Mouse (Mus musculus): ENCODE measurements around the gene Olfr1396. TPM values are rescaled to one million over a fixed set of nuclear protein-coding genes. Genes with fewer than 3 reads are reported as not detected.
"Not testable (repeated sequence)": the region's sequence is repeated elsewhere in the genome, so short reads cannot be mapped to it uniquely, and the experiment has no call there.

Gene Olfr1396
- total and polyA plus RNA-seq, 2 experiments from 2014 or later = 0.05 TPM

- 98% methylated on average over 1 of the region's 1 CpGs for WGBS
- no peaks in the 10 kb centered on the region for H3K36me3 ChIP-seq (ENCODE audit: insufficient read depth)
- H3K9ac ChIP-seq = no peak overlapping the region
- no peak overlapping the region for H3K4me2 ChIP-seq (ENCODE audit: low read depth)
- no peak overlapping the region for H3K4me3 ChIP-seq (ENCODE audit: low read depth, low read length)
- TF ChIP-seq CTCF (IDR thresholded peaks at IDR 0.05; ENCODE audit: low read depth) = no peak
- H3K27me3 ChIP-seq (ENCODE audit: insufficient read depth, low read length) = no peaks in the 10 kb centered on the region
- H3K9me3 ChIP-seq (ENCODE audit: low read length) = no peaks in the 10 kb centered on the region
- H3K4me1 ChIP-seq (ENCODE audit: insufficient read depth) = no peaks in the 10 kb centered on the region
- DNase-seq (no peak), ATAC-seq (no peak)
- no peak overlapping the region for H3K27ac ChIP-seq (ENCODE audit: low read depth, low read length)
Observed at GRCm38 (mm10) chr11:49068358-49068757, 46.3 kb downstream of the Olfr1396 start.

GRCm38 (mm10) chr11:49063713-49064469, 50.8 kb downstream of the Olfr1396 start, which contains the start of gene Tgtp2:
Gene Tgtp2 (minus strand): TSS chr11:49064206.
- not testable (repeated sequence) for H3K27ac ChIP-seq (ENCODE audit: low read depth, low read length); H3K36me3 ChIP-seq (ENCODE audit: insufficient read depth); DNase-seq; H3K9ac ChIP-seq; H3K27me3 ChIP-seq (ENCODE audit: insufficient read depth, low read length); H3K4me3 ChIP-seq (ENCODE audit: low read depth, low read length); ATAC-seq; H3K9me3 ChIP-seq (ENCODE audit: low read length); H3K4me2 ChIP-seq (ENCODE audit: low read depth); H3K4me1 ChIP-seq (ENCODE audit: insufficient read depth)
- WGBS = 76% methylated on average over 5 of the region's 5 CpGs

DNA sequence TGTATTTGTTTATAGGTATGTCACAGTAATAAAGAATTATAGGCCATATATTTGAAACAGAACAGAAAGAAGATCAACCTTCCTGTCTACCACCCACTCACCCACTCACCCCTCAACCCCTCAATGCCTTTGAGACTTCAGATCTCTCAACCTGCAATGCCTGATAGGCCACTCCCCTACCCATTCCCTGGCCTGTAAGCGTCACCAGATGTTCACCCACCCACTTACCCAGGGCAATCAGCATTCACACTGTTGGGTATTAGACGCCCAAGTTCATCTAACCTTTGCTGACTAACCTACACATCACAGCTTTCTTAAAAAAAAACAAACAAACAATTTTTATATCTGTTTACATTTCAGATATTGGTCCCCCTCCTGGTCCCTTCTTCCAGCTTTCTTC, 52.8 kb downstream of the Olfr1396 start:
- not testable (repeated sequence) for H3K9ac ChIP-seq; H3K36me3 ChIP-seq (ENCODE audit: insufficient read depth); DNase-seq; H3K4me2 ChIP-seq (ENCODE audit: low read depth); H3K9me3 ChIP-seq (ENCODE audit: low read length); H3K4me1 ChIP-seq (ENCODE audit: insufficient read depth); H3K27ac ChIP-seq (ENCODE audit: low read depth, low read length); ATAC-seq; H3K4me3 ChIP-seq (ENCODE audit: low read depth, low read length); H3K27me3 ChIP-seq (ENCODE audit: insufficient read depth, low read length)
- WGBS = 92% methylated on average over 2 of the region's 2 CpGs

DNA sequence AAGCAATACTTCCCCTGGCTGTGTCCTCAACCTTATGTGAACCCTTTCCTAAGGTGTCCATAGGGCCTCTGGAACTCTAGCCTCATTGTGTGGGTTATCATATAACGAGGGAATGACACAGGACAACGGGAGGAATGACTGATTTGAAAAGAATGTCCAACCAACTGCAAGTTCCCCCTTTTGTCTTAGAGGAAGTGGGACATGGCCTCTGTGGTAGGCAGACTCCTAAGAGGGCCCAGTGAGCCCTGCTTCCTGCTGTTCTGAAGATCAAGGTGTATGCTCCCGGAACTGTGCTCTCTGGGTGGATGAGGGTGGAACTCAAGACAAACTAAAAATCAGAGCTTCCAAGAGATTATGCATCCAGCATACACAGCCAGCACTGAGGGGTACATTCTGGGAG, 54.6 kb downstream of the Olfr1396 start:
- H3K4me2 ChIP-seq (ENCODE audit: low read depth); H3K36me3 ChIP-seq (ENCODE audit: insufficient read depth); H3K27me3 ChIP-seq (ENCODE audit: insufficient read depth, low read length); H3K4me1 ChIP-seq (ENCODE audit: insufficient read depth); H3K4me3 ChIP-seq (ENCODE audit: low read depth, low read length); ATAC-seq; H3K9ac ChIP-seq; H3K9me3 ChIP-seq (ENCODE audit: low read length); H3K27ac ChIP-seq (ENCODE audit: low read depth, low read length); DNase-seq: not testable (repeated sequence)
- WGBS = 46% methylated on average over 2 of the region's 3 CpGs

Other genes with a start within 250 kb of the Olfr1396 start
- gene Irgm1, start 243.2 kb downstream of the Olfr1396 start, total RNA-seq (2014; rRNA removed) = 3.0 and 6.7 TPM in 2 replicates
- 3.5 and 4.9 TPM in 2 replicates for gene Irgm1, start 243.2 kb downstream of the Olfr1396 start, polyA plus RNA-seq (2015; fragmentation: Nextera tagmentation; extraction: Ambion mirVana)
- 0.29 and 0.38 TPM in 2 replicates for gene Gm5431, start 212.7 kb downstream of the Olfr1396 start, total RNA-seq (2014; rRNA removed)
- 0.10 and 0.19 TPM in 2 replicates for gene Gm5431, start 212.7 kb downstream of the Olfr1396 start, polyA plus RNA-seq (2015; fragmentation: Nextera tagmentation; extraction: Ambion mirVana)
- 1.8 TPM in 2 replicates for gene Psme2b, start 168.7 kb downstream of the Olfr1396 start, total RNA-seq (2014; rRNA removed)
- 1.5 and 2.0 TPM in 2 replicates for gene Psme2b, start 168.7 kb downstream of the Olfr1396 start, polyA plus RNA-seq (2015; fragmentation: Nextera tagmentation; extraction: Ambion mirVana)
- not detected in 2 replicates for gene Olfr56, start 136.0 kb downstream of the Olfr1396 start, total RNA-seq (2014; rRNA removed)
- not detected in 2 replicates for gene Olfr56, start 136.0 kb downstream of the Olfr1396 start, polyA plus RNA-seq (2015; fragmentation: Nextera tagmentation; extraction: Ambion mirVana)
- gene 9930111J21Rik1, start 135.5 kb downstream of the Olfr1396 start, total RNA-seq (2014; rRNA removed) = 0.52 and 0.92 TPM in 2 replicates
- gene 9930111J21Rik1, start 135.5 kb downstream of the Olfr1396 start, polyA plus RNA-seq (2015; fragmentation: Nextera tagmentation; extraction: Ambion mirVana) = 0.10 and 0.24 TPM in 2 replicates
- gene Gm12185, start 122.6 kb downstream of the Olfr1396 start, total RNA-seq (2014; rRNA removed) = not detected in 2 replicates
- not detected in 2 replicates for gene Gm12185, start 122.6 kb downstream of the Olfr1396 start, polyA plus RNA-seq (2015; fragmentation: Nextera tagmentation; extraction: Ambion mirVana)
- 0.48 TPM in 1 of 2 replicates, not detected in the other for gene Tgtp1, start 120.7 kb downstream of the Olfr1396 start, total RNA-seq (2014; rRNA removed)
- 0.26 and 0.28 TPM in 2 replicates for gene Tgtp1, start 120.7 kb downstream of the Olfr1396 start, polyA plus RNA-seq (2015; fragmentation: Nextera tagmentation; extraction: Ambion mirVana)
- gene 9930111J21Rik2, start 63.6 kb downstream of the Olfr1396 start, total RNA-seq (2014; rRNA removed) = 0.62 and 1.0 TPM in 2 replicates
- gene 9930111J21Rik2, start 63.6 kb downstream of the Olfr1396 start, polyA plus RNA-seq (2015; fragmentation: Nextera tagmentation; extraction: Ambion mirVana) = 0.05 and 0.29 TPM in 2 replicates
- 0.46 TPM in 1 of 2 replicates, not detected in the other for gene Tgtp2, start 50.7 kb downstream of the Olfr1396 start, total RNA-seq (2014; rRNA removed)
- 0.13 TPM in 1 of 2 replicates, not detected in the other for gene Tgtp2, start 50.7 kb downstream of the Olfr1396 start, polyA plus RNA-seq (2015; fragmentation: Nextera tagmentation; extraction: Ambion mirVana)
- 1.2 and 1.6 TPM in 2 replicates for gene Ifi47, start 38.3 kb downstream of the Olfr1396 start, total RNA-seq (2014; rRNA removed)
- gene Ifi47, start 38.3 kb downstream of the Olfr1396 start, polyA plus RNA-seq (2015; fragmentation: Nextera tagmentation; extraction: Ambion mirVana) = 0.67 and 0.70 TPM in 2 replicates
- not detected in 2 replicates for gene Olfr1395, start 27.4 kb upstream of the Olfr1396 start, total RNA-seq (2014; rRNA removed)
- not detected in 2 replicates for gene Olfr1395, start 27.4 kb upstream of the Olfr1396 start, polyA plus RNA-seq (2015; fragmentation: Nextera tagmentation; extraction: Ambion mirVana)
- gene Olfr1394, start 39.5 kb upstream of the Olfr1396 start, total RNA-seq (2014; rRNA removed) = not detected in 2 replicates
- not detected in 2 replicates for gene Olfr1394, start 39.5 kb upstream of the Olfr1396 start, polyA plus RNA-seq (2015; fragmentation: Nextera tagmentation; extraction: Ambion mirVana)
- gene Btnl9, start 72.3 kb upstream of the Olfr1396 start, total RNA-seq (2014; rRNA removed) = 0.08 and 0.14 TPM in 2 replicates
- gene Btnl9, start 72.3 kb upstream of the Olfr1396 start, polyA plus RNA-seq (2015; fragmentation: Nextera tagmentation; extraction: Ambion mirVana) = 0.16 TPM in 1 of 2 replicates, not detected in the other
- 55.8 and 59.5 TPM in 2 replicates for gene Zfp62, start 88.4 kb upstream of the Olfr1396 start, total RNA-seq (2014; rRNA removed)
- 23.9 and 25.5 TPM in 2 replicates for gene Zfp62, start 88.4 kb upstream of the Olfr1396 start, polyA plus RNA-seq (2015; fragmentation: Nextera tagmentation; extraction: Ambion mirVana)
- gene Mgat1, start 129.3 kb upstream of the Olfr1396 start, total RNA-seq (2014; rRNA removed) = 63.3 and 75.7 TPM in 2 replicates
- gene Mgat1, start 129.3 kb upstream of the Olfr1396 start, polyA plus RNA-seq (2015; fragmentation: Nextera tagmentation; extraction: Ambion mirVana) = 25.3 and 28.1 TPM in 2 replicates
- 0.08 and 0.48 TPM in 2 replicates for gene Olfr1393, start 163.4 kb upstream of the Olfr1396 start, total RNA-seq (2014; rRNA removed)
- 0.10 TPM in 1 of 2 replicates, not detected in the other for gene Olfr1393, start 163.4 kb upstream of the Olfr1396 start, polyA plus RNA-seq (2015; fragmentation: Nextera tagmentation; extraction: Ambion mirVana)
- gene Olfr1392, start 170.4 kb upstream of the Olfr1396 start, total RNA-seq (2014; rRNA removed) = 0.31 and 0.95 TPM in 2 replicates
- gene Olfr1392, start 170.4 kb upstream of the Olfr1396 start, polyA plus RNA-seq (2015; fragmentation: Nextera tagmentation; extraction: Ambion mirVana) = 0.12 TPM in 1 of 2 replicates, not detected in the other
- 0.10 TPM in 1 of 2 replicates, not detected in the other for gene Olfr10, start 189.9 kb upstream of the Olfr1396 start, total RNA-seq (2014; rRNA removed)
- not detected in 2 replicates for gene Olfr10, start 189.9 kb upstream of the Olfr1396 start, polyA plus RNA-seq (2015; fragmentation: Nextera tagmentation; extraction: Ambion mirVana)
- gene Olfr1391, start 207.9 kb upstream of the Olfr1396 start, total RNA-seq (2014; rRNA removed) = not detected in 2 replicates
- not detected in 2 replicates for gene Olfr1391, start 207.9 kb upstream of the Olfr1396 start, polyA plus RNA-seq (2015; fragmentation: Nextera tagmentation; extraction: Ambion mirVana)
- not detected in 2 replicates for gene Olfr1390, start 220.3 kb upstream of the Olfr1396 start, total RNA-seq (2014; rRNA removed)
- not detected in 2 replicates for gene Olfr1390, start 220.3 kb upstream of the Olfr1396 start, polyA plus RNA-seq (2015; fragmentation: Nextera tagmentation; extraction: Ambion mirVana)

Data from forebrain, postnatal 0 days (tissue).